Mouse (Mus musculus): ENCODE results near the gene Pth1r.

GRCm38 (mm10) chr9:110772336-110772735 is 25.4 kb upstream of the Pth1r start:
- TF ChIP-seq CTCF (IDR thresholded peaks at IDR 0.05) (no peak), EP300 (IDR thresholded peaks at IDR 0.05; ENCODE audit: insufficient read depth, low read depth, low read length) (0 out of 2 replicates have a peak, but pooled peaks have one; percentile 48)

Measured in heart, adult 2 months (tissue).